Mouse (Mus musculus): Measurements from ENCODE around the gene Hydin. TPM values are rescaled to one million over a fixed set of nuclear protein-coding genes. Genes with fewer than 3 reads are reported as not detected.
"Not testable (repeated sequence)": the region's sequence is repeated elsewhere in the genome, so short reads cannot be mapped to it uniquely, and the experiment has no call there.

Hydin gene
- polyA plus RNA-seq, 1 experiment from 2014 or later: 0.17 TPM

GRCm38 (mm10) chr8:110340090-110340703, 73.4 kb downstream of the Hydin start:
- Histone ChIP-seq H3K4me2 (no peak overlapping the region), H3K36me3 (no peaks in the 10 kb centered on the region), H3K4me1 (no peaks in the 10 kb centered on the region), H3K27me3 (replicated peaks) (no peaks in the 10 kb centered on the region), H3K27ac (no peak overlapping the region), H3K4me3 (replicated peaks) (no peak overlapping the region), H3K9ac (no peak overlapping the region), H3K9me3 (no peaks in the 10 kb centered on the region)
- WGBS: 77% methylated on average over 12 of the region's 12 CpGs
- no peak for ATAC-seq (ENCODE audit: insufficient read depth, low FRiP score, low read depth)

GRCm38 (mm10) chr8:110345697-110346394, 79.1 kb downstream of the Hydin start:
- H3K27me3 ChIP-seq (replicated peaks): no peaks in the 10 kb centered on the region
- H3K27ac ChIP-seq: no peak overlapping the region
- no peak overlapping the region for H3K9ac ChIP-seq
- H3K4me1 ChIP-seq: no peaks in the 10 kb centered on the region
- no peak overlapping the region for H3K4me3 ChIP-seq (replicated peaks)
- no peaks in the 10 kb centered on the region for H3K9me3 ChIP-seq
- no peak for ATAC-seq (ENCODE audit: insufficient read depth, low FRiP score, low read depth)
- WGBS: 74% methylated on average over 12 of the region's 12 CpGs
- H3K4me2 ChIP-seq: no peak overlapping the region
- H3K36me3 ChIP-seq: no peaks in the 10 kb centered on the region

GRCm38 (mm10) chr8:110346915-110347314, 80.1 kb downstream of the Hydin start:
- Histone ChIP-seq H3K9ac (no peak overlapping the region), H3K27me3 (replicated peaks) (no peaks in the 10 kb centered on the region), H3K9me3 (no peaks in the 10 kb centered on the region), H3K4me2 (no peak overlapping the region), H3K4me3 (replicated peaks) (no peak overlapping the region), H3K4me1 (no peaks in the 10 kb centered on the region), H3K27ac (no peak overlapping the region), H3K36me3 (no peaks in the 10 kb centered on the region)
- 93% methylated on average over 1 of the region's 1 CpGs for WGBS
- no peak for ATAC-seq (ENCODE audit: insufficient read depth, low FRiP score, low read depth)

GRCm38 (mm10) chr8:110350725-110351124, 83.9 kb downstream of the Hydin start:
- H3K9me3 ChIP-seq: no peaks in the 10 kb centered on the region
- WGBS: 82% methylated on average over 3 of the region's 3 CpGs
- H3K27me3 ChIP-seq (replicated peaks): no peaks in the 10 kb centered on the region
- no peaks in the 10 kb centered on the region for H3K36me3 ChIP-seq
- no peak overlapping the region for H3K9ac ChIP-seq
- no peak overlapping the region for H3K27ac ChIP-seq
- no peak overlapping the region for H3K4me3 ChIP-seq (replicated peaks)
- no peak for ATAC-seq (ENCODE audit: insufficient read depth, low FRiP score, low read depth)
- H3K4me2 ChIP-seq: no peak overlapping the region
- no peaks in the 10 kb centered on the region for H3K4me1 ChIP-seq

GRCm38 (mm10) chr8:110351909-110352308, 85.1 kb downstream of the Hydin start:
- H3K27me3 ChIP-seq (replicated peaks): no peaks in the 10 kb centered on the region
- no peaks in the 10 kb centered on the region for H3K4me1 ChIP-seq
- H3K9me3 ChIP-seq: no peaks in the 10 kb centered on the region
- no peak overlapping the region for H3K4me2 ChIP-seq
- no peak for ATAC-seq (ENCODE audit: insufficient read depth, low FRiP score, low read depth)
- H3K27ac ChIP-seq: no peak overlapping the region
- WGBS: 82% methylated on average over 5 of the region's 5 CpGs
- H3K9ac ChIP-seq: no peak overlapping the region
- H3K4me3 ChIP-seq (replicated peaks): no peak overlapping the region
- H3K36me3 ChIP-seq: no peaks in the 10 kb centered on the region

GRCm38 (mm10) chr8:110362975-110363374, 96.2 kb downstream of the Hydin start:
- no peaks in the 10 kb centered on the region for H3K4me1 ChIP-seq
- no peak overlapping the region for H3K27ac ChIP-seq
- H3K9ac ChIP-seq: no peak overlapping the region
- no peaks in the 10 kb centered on the region for H3K9me3 ChIP-seq
- no peak overlapping the region for H3K4me2 ChIP-seq
- H3K4me3 ChIP-seq (replicated peaks): no peak overlapping the region
- no peaks in the 10 kb centered on the region for H3K27me3 ChIP-seq (replicated peaks)
- ATAC-seq (ENCODE audit: insufficient read depth, low FRiP score, low read depth): no peak
- H3K36me3 ChIP-seq: no peaks in the 10 kb centered on the region
- WGBS: 86% methylated on average over 4 of the region's 4 CpGs

- no peak overlapping the region for H3K4me2 ChIP-seq
- WGBS: 82% methylated on average over 13 of the region's 13 CpGs
- no peaks in the 10 kb centered on the region for H3K4me1 ChIP-seq
Observed at GRCm38 (mm10) chr8:110372836-110373235, 106.1 kb downstream of the Hydin start.

GRCm38 (mm10) chr8:110373695-110374094, 106.9 kb downstream of the Hydin start:
- no peaks in the 10 kb centered on the region for H3K36me3 ChIP-seq
- WGBS: 89% methylated on average over 4 of the region's 4 CpGs

More at GRCm38 (mm10) chr8:110372836-110373235, 106.1 kb downstream of the Hydin start:
- H3K27me3 ChIP-seq (replicated peaks): no peaks in the 10 kb centered on the region
- ATAC-seq (ENCODE audit: insufficient read depth, low FRiP score, low read depth): no peak
- H3K36me3 ChIP-seq: no peaks in the 10 kb centered on the region
- H3K9me3 ChIP-seq: no peaks in the 10 kb centered on the region
- H3K4me3 ChIP-seq (replicated peaks): no peak overlapping the region
- H3K9ac ChIP-seq: no peak overlapping the region
- no peak overlapping the region for H3K27ac ChIP-seq

GRCm38 (mm10) chr8:110382751-110383150, 116.0 kb downstream of the Hydin start:
- no peak for ATAC-seq (ENCODE audit: insufficient read depth, low FRiP score, low read depth)

More at GRCm38 (mm10) chr8:110373695-110374094, 106.9 kb downstream of the Hydin start:
- ATAC-seq (ENCODE audit: insufficient read depth, low FRiP score, low read depth): no peak
- H3K27me3 ChIP-seq (replicated peaks): no peaks in the 10 kb centered on the region
- H3K4me2 ChIP-seq: no peak overlapping the region
- no peak overlapping the region for H3K4me3 ChIP-seq (replicated peaks)
- H3K9me3 ChIP-seq: no peaks in the 10 kb centered on the region
- H3K27ac ChIP-seq: no peak overlapping the region
- H3K4me1 ChIP-seq: no peaks in the 10 kb centered on the region
- H3K9ac ChIP-seq: no peak overlapping the region

GRCm38 (mm10) chr8:110384632-110385031, 117.9 kb downstream of the Hydin start:
- H3K27ac ChIP-seq; H3K4me3 ChIP-seq (replicated peaks); H3K36me3 ChIP-seq; H3K4me2 ChIP-seq; H3K9me3 ChIP-seq; ATAC-seq (ENCODE audit: insufficient read depth, low FRiP score, low read depth); H3K9ac ChIP-seq; H3K4me1 ChIP-seq; H3K27me3 ChIP-seq (replicated peaks): not testable (repeated sequence)
- 87% methylated on average over 6 of the region's 6 CpGs for WGBS

More at GRCm38 (mm10) chr8:110382751-110383150, 116.0 kb downstream of the Hydin start:
- Histone ChIP-seq H3K4me1 (no peaks in the 10 kb centered on the region), H3K4me3 (replicated peaks) (no peak overlapping the region), H3K36me3 (no peaks in the 10 kb centered on the region), H3K9ac (no peak overlapping the region), H3K27ac (no peak overlapping the region), H3K27me3 (replicated peaks) (no peaks in the 10 kb centered on the region), H3K9me3 (no peaks in the 10 kb centered on the region), H3K4me2 (no peak overlapping the region)
- WGBS: 56% methylated on average over 8 of the region's 8 CpGs

GRCm38 (mm10) chr8:110395656-110396055, 128.9 kb downstream of the Hydin start:
- WGBS: 76% methylated on average over 4 of the region's 4 CpGs
- Histone ChIP-seq H3K4me1 (no peaks in the 10 kb centered on the region), H3K9me3 (no peaks in the 10 kb centered on the region), H3K27ac (no peak overlapping the region), H3K27me3 (replicated peaks) (no peaks in the 10 kb centered on the region), H3K36me3 (no peaks in the 10 kb centered on the region), H3K4me2 (no peak overlapping the region), H3K4me3 (replicated peaks) (no peak overlapping the region), H3K9ac (no peak overlapping the region)
- ATAC-seq (ENCODE audit: insufficient read depth, low FRiP score, low read depth): no peak

GRCm38 (mm10) chr8:110400536-110400935, 133.8 kb downstream of the Hydin start:
- no peak overlapping the region for H3K27ac ChIP-seq
- H3K36me3 ChIP-seq: no peaks in the 10 kb centered on the region
- 82% methylated on average over 6 of the region's 6 CpGs for WGBS
- H3K4me2 ChIP-seq: no peak overlapping the region
- no peak overlapping the region for H3K4me3 ChIP-seq (replicated peaks)
- no peak overlapping the region for H3K9ac ChIP-seq
- ATAC-seq (ENCODE audit: insufficient read depth, low FRiP score, low read depth): no peak
- no peaks in the 10 kb centered on the region for H3K4me1 ChIP-seq
- H3K27me3 ChIP-seq (replicated peaks): no peaks in the 10 kb centered on the region
- no peaks in the 10 kb centered on the region for H3K9me3 ChIP-seq
